Mouse (Mus musculus) cerebellum, adult 18-20 months (tissue): Measurements from ENCODE around the gene Hist1h1a.

ENCODE experiments used
- DNase-seq, 2 experiments: peaks; one replicate each; pipeline ENCODE4 v3.0.0; 2021

Gene Hist1h1a

GRCm38 (mm10) chr13:23744421-23745380 lies 18.8 kb upstream of the Hist1h1a start:
- no peak for DNase-seq

DNA sequence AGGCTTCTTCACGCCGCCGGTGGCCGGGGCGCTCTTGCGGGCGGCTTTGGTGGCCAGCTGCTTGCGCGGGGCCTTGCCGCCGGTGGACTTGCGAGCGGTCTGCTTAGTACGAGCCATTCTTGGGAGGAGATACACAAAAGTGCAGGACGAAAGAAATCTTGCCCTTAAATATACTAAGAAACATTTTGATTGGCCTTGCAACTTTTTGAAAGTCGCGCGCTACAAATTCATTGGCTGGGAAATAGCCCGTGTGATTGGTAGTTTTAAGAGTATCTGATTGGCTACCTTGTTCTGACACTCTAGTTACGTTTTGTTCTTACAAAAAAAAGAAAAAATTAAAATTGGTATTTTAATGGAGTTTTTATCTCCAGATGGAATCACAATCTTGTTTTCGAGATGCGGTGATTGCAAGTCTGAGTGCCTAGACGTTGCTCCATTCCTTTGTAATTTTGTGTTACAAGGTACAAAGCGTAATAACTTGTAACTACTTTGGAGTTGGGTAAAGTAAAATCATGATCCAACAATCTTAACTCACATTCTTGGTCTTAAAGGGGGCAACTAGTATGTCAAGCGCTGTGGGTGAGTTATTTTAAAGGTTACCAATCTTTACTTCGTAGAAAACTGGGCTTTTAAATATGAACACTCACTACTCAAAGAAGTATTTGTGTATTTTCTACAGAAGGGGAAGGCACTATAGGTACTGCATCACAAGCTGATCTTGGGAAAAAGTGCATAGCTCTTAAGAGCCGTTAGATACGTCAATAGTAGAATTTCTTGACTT lies 17.9 kb upstream of the Hist1h1a start, which contains the start of gene Hist1h3c:
Hist1h3c (minus strand) TSS at position 222 of the 781 bp plus-strand sequence.
- DNase-seq = peak; percentile 76 to 81

GRCm38 (mm10) chr13:23746201-23747080 lies 17.0 kb upstream of the Hist1h1a start, which contains the start of gene Hist1h2bb:
TSS of gene Hist1h2bb (plus strand) at chr13:23746734.
- peak; percentile 56 to 76 for DNase-seq

GRCm38 (mm10) chr13:23747081-23747891 lies 16.2 kb upstream of the Hist1h1a start:
- peak in 1 of 2 experiments; percentile 26 for DNase-seq

DNA sequence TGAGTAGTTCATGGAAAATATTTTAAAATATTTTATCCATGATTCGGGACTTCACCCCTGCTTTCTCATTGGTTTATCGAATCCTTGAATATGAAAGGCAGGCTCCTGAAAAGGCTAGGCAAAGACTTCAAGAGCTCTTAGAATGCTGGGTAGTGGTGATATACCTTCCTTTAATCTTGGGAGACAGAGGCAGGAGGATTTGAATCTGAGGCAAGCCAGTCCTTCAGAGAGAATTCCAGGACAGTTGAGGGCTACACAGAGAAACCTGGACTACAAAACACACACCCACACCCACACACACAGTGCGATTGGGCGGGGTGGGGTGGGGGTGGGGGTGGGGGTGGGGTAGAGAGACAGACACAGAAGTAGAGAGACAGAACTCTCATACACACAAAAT lies 15.6 kb upstream of the Hist1h1a start:
- no peak for DNase-seq

- DNase-seq = no peak
Observed at GRCm38 (mm10) chr13:23749563-23750121, 13.8 kb upstream of the Hist1h1a start.

GRCm38 (mm10) chr13:23750839-23751477 lies 12.5 kb upstream of the Hist1h1a start, which contains the start of gene Hist1h2ab:
TSS of gene Hist1h2ab (plus strand) at chr13:23751126.
- peak; percentile 12 to 63 for DNase-seq

- DNase-seq = no peak
Observed at GRCm38 (mm10) chr13:23751478-23751956, 11.9 kb upstream of the Hist1h1a start.

DNA sequence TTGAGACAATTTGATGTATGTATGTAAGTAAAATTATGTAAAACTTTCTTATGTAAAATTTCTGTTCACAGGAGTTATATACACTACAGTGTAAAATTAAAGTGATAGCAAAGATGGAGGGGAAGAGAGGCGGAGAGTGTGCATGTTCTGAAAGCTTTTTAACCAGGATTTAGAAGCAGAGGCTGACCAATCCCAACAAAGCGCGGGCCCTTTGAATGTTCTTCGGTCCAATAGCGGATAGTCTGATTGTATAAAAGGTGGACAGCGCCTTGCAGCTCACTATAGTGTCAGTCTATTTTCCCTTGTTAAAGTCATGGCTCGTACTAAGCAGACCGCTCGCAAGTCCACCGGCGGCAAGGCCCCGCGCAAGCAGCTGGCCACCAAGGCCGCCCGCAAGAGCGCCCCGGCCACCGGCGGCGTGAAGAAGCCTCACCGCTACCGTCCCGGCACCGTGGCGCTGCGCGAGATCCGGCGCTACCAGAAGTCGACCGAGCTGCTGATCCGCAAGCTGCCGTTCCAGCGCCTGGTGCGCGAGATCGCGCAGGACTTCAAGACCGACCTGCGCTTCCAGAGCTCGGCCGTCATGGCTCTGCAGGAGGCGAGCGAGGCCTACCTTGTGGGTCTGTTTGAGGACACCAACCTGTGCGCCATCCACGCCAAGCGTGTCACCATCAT lies 11.3 kb upstream of the Hist1h1a start, which contains the start of gene Hist1h3b:
Hist1h3b (plus strand) TSS at position 201 of the 675 bp plus-strand sequence.
- DNase-seq = peak; percentile 71

DNA sequence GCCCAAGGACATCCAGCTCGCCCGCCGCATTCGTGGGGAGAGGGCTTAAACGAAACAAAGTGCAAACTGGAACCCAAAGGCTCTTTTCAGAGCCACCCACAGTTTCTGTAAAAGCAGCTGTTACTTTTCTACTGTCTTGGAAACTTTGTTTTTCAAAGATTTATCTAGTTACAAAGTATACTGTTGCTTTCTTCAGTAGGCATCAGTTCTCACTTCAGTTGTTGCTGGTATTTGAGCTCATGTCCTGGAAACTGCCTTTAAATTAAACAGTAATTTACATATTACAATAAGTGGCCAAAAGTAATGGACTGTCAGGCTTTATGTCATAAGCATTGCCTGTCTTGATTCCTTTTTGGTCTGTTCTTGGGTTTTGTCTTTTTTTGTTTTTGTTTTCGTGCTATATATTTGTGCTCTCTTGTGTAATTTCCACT lies 10.7 kb upstream of the Hist1h1a start:
- DNase-seq = no peak

DNA sequence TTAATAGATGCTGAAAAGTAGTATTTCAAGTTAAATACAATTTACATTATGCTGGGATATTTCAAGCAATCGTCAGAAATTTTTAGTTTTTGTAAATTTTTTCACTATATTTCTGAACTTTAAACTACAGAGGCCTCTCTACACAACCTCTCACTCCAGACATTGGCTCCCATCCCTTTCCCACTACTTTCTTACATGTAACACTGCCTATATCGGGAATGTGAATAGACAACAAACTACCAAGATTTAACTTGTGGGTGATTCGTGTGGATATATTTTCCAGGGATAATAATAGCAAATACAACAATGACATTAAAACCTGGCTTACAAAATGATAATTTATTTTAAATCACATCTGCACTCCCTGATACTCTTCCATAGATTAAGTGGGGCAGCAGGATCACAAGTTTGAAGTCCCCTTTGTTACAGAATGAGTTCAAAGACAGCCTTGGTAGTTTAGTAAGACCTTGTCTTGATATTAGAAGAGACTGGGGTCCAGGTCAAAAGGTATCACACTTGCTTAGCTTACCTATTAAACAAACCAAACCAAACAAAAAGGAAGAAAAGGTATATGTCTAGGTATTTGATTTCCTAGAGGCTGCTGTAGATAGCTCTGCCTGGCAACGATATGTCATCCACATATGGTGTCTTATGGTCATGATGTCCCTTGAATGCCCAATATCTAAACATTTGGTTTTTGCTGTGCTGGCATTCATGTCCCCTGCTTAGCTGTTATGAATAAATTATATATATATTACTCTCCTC lies 10.0 kb upstream of the Hist1h1a start:
- no peak for DNase-seq

GRCm38 (mm10) chr13:23755000-23755399 lies 8.5 kb upstream of the Hist1h1a start:
- DNase-seq = no peak

DNA sequence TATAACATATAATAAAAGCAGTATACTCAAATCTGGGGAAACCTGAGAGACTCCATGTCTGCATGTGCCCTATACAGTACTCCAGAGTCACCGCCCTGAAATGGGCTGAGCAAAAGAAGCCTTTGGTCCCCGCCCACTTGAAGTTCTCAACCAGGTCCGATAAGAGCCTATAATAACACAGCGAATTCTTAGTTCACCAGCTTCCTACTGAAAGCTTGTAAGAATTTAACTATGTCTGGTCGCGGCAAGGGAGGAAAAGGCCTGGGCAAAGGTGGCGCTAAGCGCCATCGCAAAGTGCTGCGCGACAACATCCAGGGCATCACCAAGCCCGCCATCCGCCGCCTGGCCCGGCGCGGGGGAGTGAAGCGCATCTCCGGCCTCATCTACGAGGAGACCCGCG lies 6.7 kb upstream of the Hist1h1a start, which contains the start of gene Hist1h4b:
Hist1h4b (plus strand) TSS at position 224 of the 400 bp plus-strand sequence.
- DNase-seq = peak; percentile 78 to 86

GRCm38 (mm10) chr13:23757211-23757773 lies 6.2 kb upstream of the Hist1h1a start:
- no peak for DNase-seq

DNA sequence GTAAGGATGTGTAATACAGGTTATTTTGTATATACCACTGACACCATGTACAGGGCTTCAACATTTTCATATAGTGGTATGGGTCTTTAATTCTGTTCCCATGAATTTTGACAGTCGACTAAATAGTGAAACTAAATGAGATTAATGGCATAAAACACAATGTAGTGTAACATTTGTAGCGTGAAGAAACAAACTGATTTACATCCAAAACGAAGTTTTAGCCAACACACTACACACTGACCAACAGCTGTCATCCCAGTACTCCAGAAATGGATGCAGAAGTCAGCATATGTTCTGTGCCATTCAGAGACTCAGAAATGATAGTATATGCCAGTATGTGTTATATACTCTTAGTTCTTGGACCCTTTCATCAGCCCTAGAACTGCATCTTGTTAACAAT lies 5.5 kb upstream of the Hist1h1a start:
- no peak for DNase-seq

GRCm38 (mm10) chr13:23759251-23759771 lies 4.2 kb upstream of the Hist1h1a start:
- DNase-seq = no peak

DNA sequence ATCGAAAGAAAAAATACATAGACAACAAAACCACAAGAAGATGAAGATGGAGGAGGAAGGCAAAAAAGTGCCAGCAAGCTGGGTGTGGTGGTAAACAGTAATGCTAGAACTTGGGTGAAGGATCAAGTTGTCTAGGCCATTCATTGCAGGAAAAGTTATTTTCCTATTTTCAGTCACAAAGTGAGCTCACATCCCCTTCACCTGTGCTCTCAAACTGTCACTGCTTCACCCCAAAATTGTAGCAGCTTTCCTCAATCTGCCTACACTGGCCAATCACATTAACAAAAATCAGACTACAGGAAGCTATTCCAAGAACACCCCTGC lies 3.6 kb upstream of the Hist1h1a start:
- DNase-seq = no peak
